Mouse (Mus musculus) forebrain, embryonic 11.5 days (tissue): ENCODE measurements around the gene Gm20521. TPM values are rescaled to one million over a fixed set of nuclear protein-coding genes. Genes with fewer than 3 reads are reported as not detected.
"Not testable (repeated sequence)": the region's sequence is repeated elsewhere in the genome, so short reads cannot be mapped to it uniquely, and the experiment has no call there.

Experiments used
- ATAC-seq: fragments of 200-750 bp; cut with Nextera tagmentation; replicated peaks from 2 replicates; pipeline ENCODE4 v1.8.0; 2017; ENCODE audit warnings: moderate TSS enrichment; ENCODE audit not compliant: low FRiP score
- DNase-seq: peaks from one replicate; pipeline ENCODE4 v3.0.0-alpha.2; 2017; ENCODE audit warnings: low spot score
- H3K27ac ChIP-seq: fragments of 300-500 bp; sonication (generic); 2 replicates; pipeline ENCODE4 v1.5.1; 2014; ENCODE audit warnings: low read depth, low read length
- H3K27me3 ChIP-seq: fragments of 300-500 bp; sonication (generic); 2 replicates; pipeline ENCODE4 v1.6.1; 2014; ENCODE audit warnings: mild to moderate bottlenecking, low read length, mixed read lengths; ENCODE audit not compliant: control insufficient read depth, insufficient read depth
- H3K36me3 ChIP-seq: fragments of 300-500 bp; sonication (generic); 2 replicates; pipeline ENCODE4 v1.6.1; 2014; ENCODE audit warnings: mild to moderate bottlenecking, low read length, moderate library complexity, mixed read lengths; ENCODE audit not compliant: control insufficient read depth, insufficient read depth
- H3K4me1 ChIP-seq: fragments of 300-500 bp; sonication (generic); replicated peaks from 2 replicates; pipeline ENCODE4 v1.6.1; 2014; ENCODE audit warnings: low read length, mixed read lengths; ENCODE audit not compliant: control insufficient read depth, insufficient read depth
- H3K4me2 ChIP-seq: fragments of 300-500 bp; sonication (generic); 2 replicates; pipeline ENCODE4 v1.6.1; 2014; ENCODE audit warnings: low read depth, mild to moderate bottlenecking, low read length, moderate library complexity, mixed read lengths; ENCODE audit not compliant: severe bottlenecking
- H3K4me3 ChIP-seq: fragments of 300-500 bp; sonication (generic); 2 replicates; pipeline ENCODE4 v1.5.1; 2014; ENCODE audit warnings: low read depth, low read length
- H3K9ac ChIP-seq: fragments of 300-500 bp; sonication (generic); 2 replicates; pipeline ENCODE4 v1.6.1; 2014; ENCODE audit warnings: low read length
- H3K9me3 ChIP-seq: fragments of 300-500 bp; sonication (generic); 2 replicates; pipeline ENCODE4 v1.6.1; 2016; ENCODE audit warnings: low read length, mixed read lengths; ENCODE audit not compliant: control insufficient read depth
- WGBS: fragments of 180-500 bp; shearing (Covaris S2); extraction: QIAGEN DNeasy Blood & Tissue Kit; methylation state at CpG from one replicate; pipeline ENCODE4 v1.1.7; 2014; 5-methylcytosine and 5-hydroxymethylcytosine counted together
- polyA plus RNA-seq: library from polyadenylated mRNA; unstranded; fragments of >200 nt; fragmentation: Nextera tagmentation; extraction: Ambion mirVana; gene quantifications from 2 replicates; pipeline ENCODE4 v1.2.1, GENCODE M21; 2014

Gene Gm20521
- polyA plus RNA-seq, 1 experiment from 2014 or later = not detected

GRCm38 (mm10) chr14:54944939-54945338 lies 61.7 kb downstream of the Gm20521 start:
- Histone ChIP-seq H3K36me3 (no peaks in the 10 kb centered on the region), H3K4me2 (no peak overlapping the region), H3K4me1 (no peaks in the 10 kb centered on the region), H3K4me3 (no peak overlapping the region), H3K9ac (no peak overlapping the region), H3K9me3 (no peaks in the 10 kb centered on the region), H3K27ac (no peak overlapping the region), H3K27me3 (no peaks in the 10 kb centered on the region)
- DNase-seq = no peak
- 68% methylated on average over 2 of the region's 2 CpGs for WGBS
- no peak for ATAC-seq

- no peaks in the 10 kb centered on the region for H3K36me3 ChIP-seq
- DNase-seq = no peak
- H3K27ac ChIP-seq = no peak overlapping the region
- no peak overlapping the region for H3K4me2 ChIP-seq
- no peaks in the 10 kb centered on the region for H3K9me3 ChIP-seq
- no peaks in the 10 kb centered on the region for H3K27me3 ChIP-seq
- ATAC-seq = no peak
- no peak overlapping the region for H3K4me3 ChIP-seq
- H3K4me1 ChIP-seq = no peaks in the 10 kb centered on the region
- 85% methylated on average over 19 of the region's 19 CpGs for WGBS
- no peak overlapping the region for H3K9ac ChIP-seq
Measured at GRCm38 (mm10) chr14:54945975-54946704, 62.9 kb downstream of the Gm20521 start.

- not testable (repeated sequence) for H3K27ac ChIP-seq, H3K9me3 ChIP-seq, DNase-seq, H3K4me3 ChIP-seq, H3K36me3 ChIP-seq, ATAC-seq, H3K4me2 ChIP-seq, H3K9ac ChIP-seq, H3K4me1 ChIP-seq, H3K27me3 ChIP-seq
- WGBS = 86% methylated on average over 8 of the region's 11 CpGs
Measured at GRCm38 (mm10) chr14:54947008-54947407, 63.8 kb downstream of the Gm20521 start.

Other genes with a start within 250 kb of the Gm20521 start
- gene Gm17606, start 242.5 kb upstream of the Gm20521 start, polyA plus RNA-seq = not detected in 2 replicates
- gene Cdh24, start 242.1 kb upstream of the Gm20521 start, polyA plus RNA-seq = 10.5 and 12.3 TPM in 2 replicates
- gene 1700123O20Rik, start 197.2 kb upstream of the Gm20521 start, polyA plus RNA-seq = 89.9 and 94.4 TPM in 2 replicates
- 150 and 160 TPM in 2 replicates for gene Acin1, start 196.5 kb upstream of the Gm20521 start, polyA plus RNA-seq
- gene Gm29776, start 184.6 kb upstream of the Gm20521 start, polyA plus RNA-seq = 0.17 and 0.23 TPM in 2 replicates
- not detected in 2 replicates for gene Cebpe, start 171.3 kb upstream of the Gm20521 start, polyA plus RNA-seq
- gene Slc7a8, start 101.5 kb upstream of the Gm20521 start, polyA plus RNA-seq = 1.5 and 2.1 TPM in 2 replicates
- not detected in 2 replicates for gene Rnf212b, start 69.3 kb upstream of the Gm20521 start, polyA plus RNA-seq
- gene Homez, start 12.5 kb upstream of the Gm20521 start, polyA plus RNA-seq = 15.7 and 16.1 TPM in 2 replicates
- gene Ppp1r3e, start 5.9 kb upstream of the Gm20521 start, polyA plus RNA-seq = 0.69 and 1.4 TPM in 2 replicates
- gene Bcl2l2, start 64 bp upstream of the Gm20521 start, polyA plus RNA-seq = 3.1 and 3.2 TPM in 2 replicates
- 182 and 221 TPM in 2 replicates for gene Pabpn1, start 9.1 kb downstream of the Gm20521 start, polyA plus RNA-seq
- gene Slc22a17, start 29.7 kb downstream of the Gm20521 start, polyA plus RNA-seq = 44.4 and 51.8 TPM in 2 replicates
- 39.4 and 41.8 TPM in 2 replicates for gene Efs, start 42.7 kb downstream of the Gm20521 start, polyA plus RNA-seq
- not detected in 2 replicates for gene Il25, start 49.3 kb downstream of the Gm20521 start, polyA plus RNA-seq
- 0.69 TPM in 1 of 2 replicates, not detected in the other for gene Cmtm5, start 52.8 kb downstream of the Gm20521 start, polyA plus RNA-seq
- gene Myh6, start 83.5 kb downstream of the Gm20521 start, polyA plus RNA-seq = 0.32 TPM in 1 of 2 replicates, not detected in the other
- not detected in 2 replicates for gene Gm17428, start 93.5 kb downstream of the Gm20521 start, polyA plus RNA-seq
- 0.11 and 0.52 TPM in 2 replicates for gene Myh7, start 111.2 kb downstream of the Gm20521 start, polyA plus RNA-seq
- 94.1 and 95.8 TPM in 2 replicates for gene Ngdn, start 132.0 kb downstream of the Gm20521 start, polyA plus RNA-seq
- 15.9 TPM in 2 replicates for gene Zfhx2, start 208.9 kb downstream of the Gm20521 start, polyA plus RNA-seq
- 28.6 and 31.1 TPM in 2 replicates for gene Thtpa, start 211.3 kb downstream of the Gm20521 start, polyA plus RNA-seq
- 13.9 and 14.8 TPM in 2 replicates for gene Ap1g2, start 223.2 kb downstream of the Gm20521 start, polyA plus RNA-seq
- gene Jph4, start 233.5 kb downstream of the Gm20521 start, polyA plus RNA-seq = 2.9 and 3.7 TPM in 2 replicates